Comparison of ENCODE assay signal across 13 mouse cellular contexts in the genomic region with DNA sequence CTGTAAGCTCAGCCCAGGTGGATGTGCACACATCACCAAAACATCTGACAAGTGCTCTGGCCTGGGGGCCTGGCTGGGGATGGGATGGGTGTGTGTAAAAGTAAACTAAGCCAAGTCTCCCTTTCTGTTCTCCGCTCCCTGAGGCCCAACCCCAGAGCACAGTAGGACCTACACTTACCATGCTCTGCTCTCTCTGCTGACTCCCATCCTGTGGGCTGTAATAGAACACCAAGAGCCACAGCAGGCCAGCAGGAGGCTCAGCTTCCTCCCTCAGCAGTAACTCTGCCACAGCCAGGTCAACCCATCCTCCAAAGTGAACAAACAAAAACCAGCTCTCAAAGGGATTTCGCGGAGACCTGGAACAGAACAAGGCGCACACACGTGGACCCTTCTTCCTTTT.
DNase-seq lines count a peak whose midpoint lies in the region; ATAC-seq and TF ChIP-seq lines count a peak whose summit lies in the region.
"Had no signal": no experiment of that assay in that cellular context is flagged by ENCODE, and none has a peak within 500 bp of the region (broad histone marks: within the 10 kb centered on the region; RNA-seq: fewer than 3 reads in every experiment).

No protein-coding gene starts in this region.

- no peaks in the 10 kb centered on the region for H3K9me3 ChIP-seq in kidney, postnatal 0 days (replicated peaks; ENCODE audit: low read length)
- H3K9me3 ChIP-seq in midbrain, embryonic 16.5 days (replicated peaks; ENCODE audit: control insufficient read depth, low read length, poor library complexity, severe bottlenecking), result no peaks in the 10 kb centered on the region
- no peaks in the 10 kb centered on the region for H3K9me3 ChIP-seq in midbrain, embryonic 14.5 days (ENCODE audit: control insufficient read depth, low read length)
- H3K9me3 ChIP-seq in liver, embryonic 16.5 days (replicated peaks; ENCODE audit: control insufficient read depth, low read length), result no peaks in the 10 kb centered on the region
- H3K9me3 ChIP-seq: hindbrain, embryonic 15.5 days had no signal

- H3K9ac ChIP-seq in kidney, postnatal 0 days (ENCODE audit: low read depth, low read length), result no peak overlapping the region
- H3K9ac ChIP-seq in midbrain, embryonic 16.5 days (ENCODE audit: low read depth, low read length), result no peak overlapping the region
- no peak overlapping the region for H3K9ac ChIP-seq in midbrain, embryonic 14.5 days (replicated peaks; ENCODE audit: low read length)
- H3K9ac ChIP-seq in liver, embryonic 16.5 days (ENCODE audit: low read depth, low read length), result no peak overlapping the region
- H3K9ac ChIP-seq: hindbrain, embryonic 15.5 days had no signal

- no peaks in the 10 kb centered on the region for H3K27me3 ChIP-seq in kidney, postnatal 0 days (ENCODE audit: insufficient read depth, low read length)
- H3K27me3 ChIP-seq in midbrain, embryonic 16.5 days (ENCODE audit: control insufficient read depth, insufficient read depth, low read depth, low read length), result no peaks in the 10 kb centered on the region
- no peaks in the 10 kb centered on the region for H3K27me3 ChIP-seq in midbrain, embryonic 14.5 days (ENCODE audit: control insufficient read depth, insufficient read depth, low read length)
- no peaks in the 10 kb centered on the region for H3K27me3 ChIP-seq in liver, embryonic 16.5 days (ENCODE audit: control insufficient read depth, insufficient read depth, low read depth, low read length)
- H3K27me3 ChIP-seq: hindbrain, embryonic 15.5 days had no signal

- peak; percentile 46 for DNase-seq in embryo, embryonic 10 days (ENCODE audit: low spot score)
- no peak for DNase-seq in embryo, embryonic 11 days
- peak; percentile 69 for DNase-seq in kidney, postnatal 0 days (ENCODE audit: low spot score)
- no peak for DNase-seq in kidney, postnatal 36 days
- DNase-seq in midbrain, embryonic 14.5 days, result no peak
- no peak for DNase-seq in left cerebral cortex, adult 11 months (ENCODE audit: low spot score)
- DNase-seq: B cell, adult 2 months; kidney, postnatal 4 days; lung, adult 18-20 months; right cerebral cortex, adult 18-20 months had no signal

- H3K27ac ChIP-seq in kidney, postnatal 0 days, result peak overlapping the region; percentile 9; the same call in 1 of the 2 replicates
- no peak overlapping the region for H3K27ac ChIP-seq in midbrain, embryonic 16.5 days (ENCODE audit: low read length)
- no peak overlapping the region for H3K27ac ChIP-seq in midbrain, embryonic 14.5 days (replicated peaks; ENCODE audit: low read depth, low read length)
- no peak overlapping the region for H3K27ac ChIP-seq in liver, embryonic 16.5 days (ENCODE audit: low read length)
- H3K27ac ChIP-seq: hindbrain, embryonic 15.5 days had no signal

- WGBS in kidney, postnatal 0 days, result 48% methylated on average over 5 of the region's 5 CpGs
- WGBS in midbrain, embryonic 16.5 days, result 70% methylated on average over 5 of the region's 5 CpGs
- 65% methylated on average over 5 of the region's 5 CpGs for WGBS in midbrain, embryonic 14.5 days
- 62% methylated on average over 5 of the region's 5 CpGs for WGBS in liver, embryonic 16.5 days (ENCODE audit: insufficient replicate concordance)

- no peak overlapping the region for H3K4me3 ChIP-seq in kidney, postnatal 0 days (replicated peaks; ENCODE audit: low read depth, low read length)
- no peak overlapping the region for H3K4me3 ChIP-seq in midbrain, embryonic 16.5 days (ENCODE audit: low read depth, low read length)
- no peak overlapping the region for H3K4me3 ChIP-seq in midbrain, embryonic 14.5 days (replicated peaks; ENCODE audit: low read depth, low read length)
- no peak overlapping the region for H3K4me3 ChIP-seq in liver, embryonic 16.5 days (ENCODE audit: low read depth, low read length)
- H3K4me3 ChIP-seq: hindbrain, embryonic 15.5 days had no signal

- TF ChIP-seq CTCF in kidney, postnatal 0 days (IDR thresholded peaks at IDR 0.05; ENCODE audit: low read depth), result no peak

- H3K4me2 ChIP-seq in kidney, postnatal 0 days (ENCODE audit: low read length), result no peak overlapping the region
- H3K4me2 ChIP-seq in midbrain, embryonic 16.5 days (ENCODE audit: low read length), result no peak overlapping the region
- H3K4me2 ChIP-seq in midbrain, embryonic 14.5 days (ENCODE audit: low read length), result no peak overlapping the region
- H3K4me2 ChIP-seq in liver, embryonic 16.5 days (ENCODE audit: low read depth, low read length), result no peak overlapping the region
- H3K4me2 ChIP-seq: hindbrain, embryonic 15.5 days had no signal

- 0 out of 2 replicates have a peak, but pooled peaks have one; percentile 16 for ATAC-seq in kidney, postnatal 0 days (replicated peaks; ENCODE audit: low FRiP score, low read depth)
- 0 out of 2 replicates have a peak, but pooled peaks have one; percentile 7 for ATAC-seq in midbrain, embryonic 16.5 days
- ATAC-seq in midbrain, embryonic 14.5 days (ENCODE audit: low FRiP score, low TSS enrichment), result no peak
- peak; percentile 20; the same call in 1 of the 2 replicates for ATAC-seq in liver, embryonic 16.5 days (ENCODE audit: low read depth)

- H3K4me1 ChIP-seq in kidney, postnatal 0 days (replicated peaks; ENCODE audit: insufficient read depth, low read length), result peaks cover 29% of the 10 kb centered on the region
- no peaks in the 10 kb centered on the region for H3K4me1 ChIP-seq in midbrain, embryonic 16.5 days (ENCODE audit: control insufficient read depth, insufficient read depth, low read length)
- H3K4me1 ChIP-seq in midbrain, embryonic 14.5 days (ENCODE audit: control insufficient read depth, insufficient read depth, low read length), result no peaks in the 10 kb centered on the region
- peaks cover 10% of the 10 kb centered on the region for H3K4me1 ChIP-seq in liver, embryonic 16.5 days (ENCODE audit: control insufficient read depth, low read depth, low read length)

- 0 out of 2 replicates have a peak, but pooled peaks cover 5% of the 10 kb centered on the region for H3K36me3 ChIP-seq in kidney, postnatal 0 days (ENCODE audit: insufficient read depth, low read length)
- H3K36me3 ChIP-seq in midbrain, embryonic 16.5 days (ENCODE audit: control insufficient read depth, insufficient read depth, low read length), result no peaks in the 10 kb centered on the region
- H3K36me3 ChIP-seq in midbrain, embryonic 14.5 days (ENCODE audit: control insufficient read depth, insufficient read depth, low read length), result peaks cover 7% of the 10 kb centered on the region; the same call in 1 of the 2 replicates
- H3K36me3 ChIP-seq in liver, embryonic 16.5 days (ENCODE audit: control insufficient read depth, insufficient read depth), result no peaks in the 10 kb centered on the region

Comparison
In these comparisons a context has a peak if more than half of its experiments do, and no peak if none do; other contexts are left out.
1. DNase-seq: peak in embryo, embryonic 10 days (single experiment) and kidney, postnatal 0 days (single experiment); none in embryo, embryonic 11 days (single experiment), kidney, postnatal 36 days (0 of 2), midbrain, embryonic 14.5 days (single experiment) and left cerebral cortex, adult 11 months (single experiment).